Mouse (Mus musculus) urinary bladder, postnatal 0 days (tissue): Measurements from ENCODE around the gene Etv6. TPM values are rescaled to one million over a fixed set of nuclear protein-coding genes. Genes with fewer than 3 reads are reported as not detected.

ENCODE experiments used
- polyA plus RNA-seq: library from polyadenylated mRNA; unstranded; fragments of >200 nt; fragmentation: Nextera tagmentation; extraction: Ambion mirVana; gene quantifications from 2 replicates; pipeline ENCODE4 v1.2.1, GENCODE M21; 2015

Etv6 gene
- 14.3 and 16.0 TPM in 2 replicates for polyA plus RNA-seq

GRCm38 (mm10) chr6:134035490-134036405 lies at the start of gene Etv6:
Etv6 (plus strand) TSS chr6:134035700.

Other genes starting within 250 kb of the Etv6 start
- gene Kap, start 181.9 kb upstream of the Etv6 start, polyA plus RNA-seq: not detected in 2 replicates